Mouse (Mus musculus) liver, postnatal 0 days (tissue): ENCODE measurements around the gene Kcnn1.
A peak's percentile ranks its signal among the peaks of the same experiment; 100 is the strongest.

Source experiments
- CTCF ChIP-seq: sonication (generic); IDR thresholded peaks from 2 replicates; pipeline ENCODE4 v1.5.1; 2016; ENCODE audit warnings: antibody characterized with exemption, low read depth
- EP300 ChIP-seq: IDR thresholded peaks from 2 replicates; pipeline ENCODE4 v1.6.1; 2016; ENCODE audit warnings: antibody characterized with exemption, low read depth, mild to moderate bottlenecking

DNA sequence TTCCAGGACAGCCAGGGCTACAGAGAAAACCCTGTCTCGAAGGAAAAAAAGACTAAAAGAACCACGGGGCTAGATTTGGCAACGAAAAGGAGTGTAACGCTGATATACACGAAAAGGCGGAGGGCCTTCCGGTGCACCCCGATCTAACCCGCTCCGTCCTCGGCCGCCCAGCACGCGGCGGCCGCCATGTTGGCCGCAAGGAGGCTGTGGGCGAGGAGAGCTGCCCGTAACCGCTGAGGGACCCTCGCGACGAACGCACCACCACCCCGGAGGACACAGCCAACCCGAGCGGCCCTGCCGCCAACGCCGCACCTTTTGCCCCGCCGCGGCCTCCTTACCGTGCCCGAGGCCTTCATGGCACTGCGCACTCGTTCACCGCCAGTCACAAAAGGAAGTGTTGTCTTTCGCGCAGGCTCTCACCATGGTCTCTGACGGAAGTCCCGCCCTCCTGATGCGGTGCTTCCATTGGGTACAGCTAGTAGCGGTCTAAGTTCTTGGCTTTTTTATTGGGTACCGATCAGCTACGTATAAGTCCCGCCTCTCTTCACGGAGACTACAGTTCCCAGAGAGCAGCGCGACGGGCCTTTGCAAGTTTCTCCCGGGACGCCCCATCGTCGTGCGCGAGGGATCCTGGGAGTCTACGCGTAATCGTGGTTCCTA is 34.1 kb upstream of the Kcnn1 start, which contains the start of gene Rpl18a:
- TF ChIP-seq CTCF = peak; percentile 20; the same call in 1 of the 2 replicates
- TF ChIP-seq EP300 = no peak
